17 mouse cellular contexts compared by ENCODE assay signal in genomic region chr5:143663074-143663687, GRCm38 (mm10). TPM values are rescaled to one million over a fixed set of nuclear protein-coding genes. Genes with fewer than 3 reads are reported as not detected.
A peak's percentile ranks its signal among the peaks of the same experiment; 100 is the strongest.
DNase-seq lines count a peak whose midpoint lies in the region; ATAC-seq and TF ChIP-seq lines count a peak whose summit lies in the region.
"Had no signal": no experiment of that assay in that cellular context is flagged by ENCODE, and none has a peak within 500 bp of the region (broad histone marks: within the 10 kb centered on the region; RNA-seq: fewer than 3 reads in every experiment).

No protein-coding gene starts in this region.

- no peaks in the 10 kb centered on the region for H3K27me3 ChIP-seq in heart, embryonic 16.5 days (ENCODE audit: control insufficient read depth, insufficient read depth, low read length)
- H3K27me3 ChIP-seq in kidney, postnatal 0 days (ENCODE audit: insufficient read depth, low read length), result no peaks in the 10 kb centered on the region
- no peaks in the 10 kb centered on the region for H3K27me3 ChIP-seq in limb, embryonic 12.5 days
- H3K27me3 ChIP-seq: midbrain, embryonic 12.5 days; neural tube, embryonic 15.5 days; stomach, embryonic 15.5 days had no signal

- H3K4me2 ChIP-seq in heart, embryonic 16.5 days (ENCODE audit: low read depth, low read length), result no peak overlapping the region
- H3K4me2 ChIP-seq in kidney, postnatal 0 days (ENCODE audit: low read length), result 0 out of 2 replicates have a peak overlapping the region, but pooled peaks have one; percentile 6
- no peak overlapping the region for H3K4me2 ChIP-seq in limb, embryonic 12.5 days
- H3K4me2 ChIP-seq: hindbrain, embryonic 14.5 days; midbrain, embryonic 12.5 days; neural tube, embryonic 15.5 days; stomach, embryonic 15.5 days had no signal

- peak overlapping the region; percentile 27; the same call in 1 of the 2 replicates for H3K27ac ChIP-seq in heart, embryonic 16.5 days (ENCODE audit: low read length)
- peak overlapping the region; percentile 65; the same call in 1 of the 2 replicates for H3K27ac ChIP-seq in kidney, postnatal 0 days
- 0 out of 2 replicates have a peak overlapping the region, but pooled peaks have one; percentile 26 for H3K27ac ChIP-seq in brown adipose tissue, adult 24 weeks (replicated peaks; ENCODE audit: low read depth, low read length)
- peak overlapping the region; percentile 62; the same call in 1 of the 2 replicates for H3K27ac ChIP-seq in limb, embryonic 12.5 days
- H3K27ac ChIP-seq: hindbrain, embryonic 14.5 days; midbrain, embryonic 12.5 days; neural tube, embryonic 15.5 days; stomach, embryonic 15.5 days had no signal

- intact Hi-C loops in heart, postnatal 25 days (cut with DNase I), result no loop called here

- no peak overlapping the region for H3K9ac ChIP-seq in heart, embryonic 16.5 days (ENCODE audit: low read length)
- no peak overlapping the region for H3K9ac ChIP-seq in kidney, postnatal 0 days (ENCODE audit: low read depth, low read length)
- no peak overlapping the region for H3K9ac ChIP-seq in limb, embryonic 12.5 days (replicated peaks)
- H3K9ac ChIP-seq: hindbrain, embryonic 14.5 days; midbrain, embryonic 12.5 days; neural tube, embryonic 15.5 days; stomach, embryonic 15.5 days had no signal

- no peak for ATAC-seq in heart, embryonic 16.5 days (replicated peaks; ENCODE audit: extremely low read depth, insufficient read depth, low FRiP score)
- no peak for ATAC-seq in kidney, postnatal 0 days (replicated peaks; ENCODE audit: low FRiP score, low read depth)
- no peak for ATAC-seq in limb, embryonic 12.5 days (ENCODE audit: insufficient number of reproducible peaks, insufficient read depth, low FRiP score, low TSS enrichment, low read depth)
- ATAC-seq: CD4-positive, CD25-positive, alpha-beta regulatory T cell, adult 4 months; forebrain, embryonic 14.5 days had no signal

- TF ChIP-seq CTCF in kidney, postnatal 0 days (IDR thresholded peaks at IDR 0.05; ENCODE audit: low read depth), result no peak

- no peak for DNase-seq in heart, postnatal 25 days (ENCODE audit: low spot score)
- DNase-seq in kidney, postnatal 0 days (ENCODE audit: low spot score), result peak; percentile 77
- no peak for DNase-seq in kidney, postnatal 10 days
- no peak for DNase-seq in retina, embryonic 14.5 days (ENCODE audit: low spot score)
- DNase-seq: adrenal gland, postnatal 10 days; cerebellum, adult 2 months; retina, postnatal 1 day; thymus, postnatal 14 days had no signal

- no peaks in the 10 kb centered on the region for H3K9me3 ChIP-seq in heart, embryonic 16.5 days (replicated peaks; ENCODE audit: control insufficient read depth, low read length)
- H3K9me3 ChIP-seq in kidney, postnatal 0 days (replicated peaks; ENCODE audit: low read length), result no peaks in the 10 kb centered on the region
- H3K9me3 ChIP-seq in limb, embryonic 12.5 days, result no peaks in the 10 kb centered on the region
- H3K9me3 ChIP-seq: midbrain, embryonic 12.5 days; neural tube, embryonic 15.5 days; stomach, embryonic 15.5 days had no signal

- no peaks in the 10 kb centered on the region for H3K36me3 ChIP-seq in heart, embryonic 16.5 days (ENCODE audit: control insufficient read depth, insufficient read depth)
- no peaks in the 10 kb centered on the region for H3K36me3 ChIP-seq in kidney, postnatal 0 days (ENCODE audit: insufficient read depth, low read length)
- no peaks in the 10 kb centered on the region for H3K36me3 ChIP-seq in limb, embryonic 12.5 days
- H3K36me3 ChIP-seq: midbrain, embryonic 12.5 days; neural tube, embryonic 15.5 days; stomach, embryonic 15.5 days had no signal

- whole genome bisulfite sequencing in heart, embryonic 16.5 days, result 44% methylated on average over 7 of the region's 7 CpGs
- WGBS in kidney, postnatal 0 days, result 53% methylated on average over 7 of the region's 7 CpGs
- WGBS in limb, embryonic 12.5 days, result 81% methylated on average over 7 of the region's 7 CpGs

- H3K4me1 ChIP-seq in heart, embryonic 16.5 days (ENCODE audit: control insufficient read depth, insufficient read depth, low read length), result peaks cover 42% of the 10 kb centered on the region
- peaks cover 25% of the 10 kb centered on the region; the same call in 1 of the 2 replicates for H3K4me1 ChIP-seq in kidney, postnatal 0 days (replicated peaks; ENCODE audit: insufficient read depth, low read length)
- peaks cover 23% of the 10 kb centered on the region for H3K4me1 ChIP-seq in brown adipose tissue, adult 24 weeks (ENCODE audit: control insufficient read depth, insufficient read depth, insufficient read length, low read length)
- H3K4me1 ChIP-seq in limb, embryonic 12.5 days (replicated peaks), result peaks cover 26% of the 10 kb centered on the region
- H3K4me1 ChIP-seq: midbrain, embryonic 12.5 days; neural tube, embryonic 15.5 days had no signal

- H3K4me3 ChIP-seq in heart, embryonic 16.5 days (ENCODE audit: low read length), result no peak overlapping the region
- no peak overlapping the region for H3K4me3 ChIP-seq in kidney, postnatal 0 days (replicated peaks; ENCODE audit: low read depth, low read length)
- no peak overlapping the region for H3K4me3 ChIP-seq in brown adipose tissue, adult 24 weeks (ENCODE audit: insufficient read depth, low read depth, low read length)
- H3K4me3 ChIP-seq in limb, embryonic 12.5 days (replicated peaks), result no peak overlapping the region
- H3K4me3 ChIP-seq: midbrain, embryonic 12.5 days; neural tube, embryonic 15.5 days; stomach, embryonic 15.5 days had no signal

RNA-seq across cellular contexts. Expression of gene Cyth3, which starts 40.9 kb away (rescaled TPM):
- 59.2 and 59.4 TPM in 2 replicates for polyA plus RNA-seq in heart, embryonic 16.5 days (2015; fragmentation: Nextera tagmentation; extraction: Ambion mirVana)
- total RNA-seq in heart, postnatal 25 days (2021), result 10 to 100 TPM; 43.8 to 44.9 TPM
- polyA plus RNA-seq in kidney, postnatal 0 days (2015; fragmentation: Nextera tagmentation; extraction: Ambion mirVana), result 74.3 and 76.7 TPM in 2 replicates
- 11.9 and 13.7 TPM in 2 replicates for polyA plus RNA-seq in brown adipose tissue, adult 24 weeks (2012; ENCODE audit: insufficient read depth, insufficient read length, missing spikeins)
- 53.2 and 55.5 TPM in 2 replicates for polyA plus RNA-seq in limb, embryonic 12.5 days (2016; fragmentation: Nextera tagmentation; extraction: Ambion mirVana)
